Mouse (Mus musculus) liver, postnatal 0 days (tissue): ENCODE measurements around the gene Crnkl1.

ENCODE experiments used
- CTCF ChIP-seq: sonication (generic); IDR thresholded peaks from 2 replicates; pipeline ENCODE4 v1.5.1; 2016; ENCODE audit warnings: antibody characterized with exemption, low read depth
- EP300 ChIP-seq: IDR thresholded peaks from 2 replicates; pipeline ENCODE4 v1.6.1; 2016; ENCODE audit warnings: antibody characterized with exemption, low read depth, mild to moderate bottlenecking

GRCm38 (mm10) chr2:145972571-145972970 lies 37.8 kb upstream of the Crnkl1 start:
- no peak for TF ChIP-seq EP300
- no peak for TF ChIP-seq CTCF
